Mouse (Mus musculus) cerebellum, adult 2 months (tissue): ENCODE results near the gene Rapgef6. TPM values are rescaled to one million over a fixed set of nuclear protein-coding genes. Genes with fewer than 3 reads are reported as not detected.

Experiments used
- DNase-seq, 2 experiments: peaks; one replicate each; pipeline ENCODE4 v3.0.0; 2021
- H3K27ac ChIP-seq: fragments of 200-500 bp; 2 replicates; pipeline ENCODE4 v1.5.1; 2012; ENCODE audit warnings: low read length, control low read depth, inconsistent platforms; ENCODE audit not compliant: insufficient read depth
- H3K27me3 ChIP-seq: fragments of 200-500 bp; 2 replicates; pipeline ENCODE4 v1.6.1; 2012; ENCODE audit warnings: inconsistent platforms, mild to moderate bottlenecking, low read length, moderate library complexity; ENCODE audit not compliant: control insufficient read depth, insufficient read depth
- H3K4me1 ChIP-seq: fragments of 200-500 bp; 2 replicates; pipeline ENCODE4 v1.6.1; 2011; ENCODE audit warnings: low read length; ENCODE audit not compliant: control insufficient read depth, insufficient read depth
- H3K4me3 ChIP-seq: fragments of 200-500 bp; replicated peaks from 2 replicates; pipeline ENCODE3; 2011; ENCODE audit warnings: mild to moderate bottlenecking, low read depth, low read length, control low read depth; ENCODE audit not compliant: insufficient read depth
- CTCF ChIP-seq: fragments of 200-500 bp; IDR thresholded peaks from 2 replicates; pipeline ENCODE4 v1.5.1; 2011; ENCODE audit warnings: low read depth, mild to moderate bottlenecking, control low read depth, low read length, moderate library complexity, borderline replicate concordance; ENCODE audit not compliant: insufficient read depth
- POLR2A ChIP-seq: fragments of 200-500 bp; IDR thresholded peaks from 2 replicates; pipeline ENCODE4 v1.6.1; 2011; ENCODE audit warnings: low read length, control low read depth, borderline replicate concordance; ENCODE audit not compliant: insufficient read depth
- whole genome bisulfite sequencing: fragments of 180-500 bp; shearing (Covaris S2); methylation state at CpG from one replicate; pipeline ENCODE4 v1.1.7; 2018; 5-methylcytosine and 5-hydroxymethylcytosine counted together
- polyA plus RNA-seq: library from polyadenylated mRNA; depleted of rRNA; stranded (reverse); fragments of >200 nt; gene quantifications from 2 replicates; pipeline ENCODE4 v1.2.3, GENCODE M21; 2012

Gene Rapgef6
- polyA plus RNA-seq, 1 experiment, result 24.2 TPM

GRCm38 (mm10) chr11:54675792-54676489 lies 153.3 kb downstream of the Rapgef6 start:
- Histone ChIP-seq H3K4me3 (no peak overlapping the region), H3K27me3 (no peaks in the 10 kb centered on the region), H3K4me1 (no peaks in the 10 kb centered on the region), H3K27ac (no peak overlapping the region)
- DNase-seq, result no peak
- 85% methylated on average over 2 of the region's 2 CpGs for WGBS
- no peak for TF ChIP-seq CTCF
- TF ChIP-seq POLR2A, result no peak

GRCm38 (mm10) chr11:54679141-54679540 lies 156.5 kb downstream of the Rapgef6 start:
- Histone ChIP-seq H3K4me1 (no peaks in the 10 kb centered on the region), H3K27me3 (no peaks in the 10 kb centered on the region), H3K27ac (no peak overlapping the region), H3K4me3 (no peak overlapping the region)
- DNase-seq, result no peak
- 92% methylated on average over 2 of the region's 2 CpGs for WGBS
- TF ChIP-seq CTCF, result no peak
- no peak for TF ChIP-seq POLR2A

GRCm38 (mm10) chr11:54684831-54685230 lies 162.2 kb downstream of the Rapgef6 start:
- no peak for TF ChIP-seq POLR2A
- no peak for TF ChIP-seq CTCF
- WGBS, result 75% methylated on average over 2 of the region's 2 CpGs
- Histone ChIP-seq H3K27me3 (no peaks in the 10 kb centered on the region), H3K4me3 (no peak overlapping the region), H3K27ac (no peak overlapping the region), H3K4me1 (no peaks in the 10 kb centered on the region)
- no peak for DNase-seq

GRCm38 (mm10) chr11:54690171-54690570 lies 167.5 kb downstream of the Rapgef6 start:
- Histone ChIP-seq H3K27me3 (no peaks in the 10 kb centered on the region), H3K4me3 (no peak overlapping the region), H3K27ac (no peak overlapping the region), H3K4me1 (no peaks in the 10 kb centered on the region)
- WGBS, result 88% methylated on average over 4 of the region's 4 CpGs
- DNase-seq, result no peak
- no peak for TF ChIP-seq POLR2A

- Histone ChIP-seq H3K4me1 (no peaks in the 10 kb centered on the region), H3K27me3 (no peaks in the 10 kb centered on the region), H3K27ac (no peak overlapping the region), H3K4me3 (no peak overlapping the region)
- no peak for DNase-seq
- 75% methylated on average over 4 of the region's 4 CpGs for WGBS
- TF ChIP-seq POLR2A (no peak), CTCF (no peak)
Measured at GRCm38 (mm10) chr11:54691179-54691578, 168.5 kb downstream of the Rapgef6 start.

- TF ChIP-seq POLR2A (no peak), CTCF (no peak)
- WGBS, result 37% methylated on average over 6 of the region's 6 CpGs
- DNase-seq, result no peak
- Histone ChIP-seq H3K4me3 (no peak overlapping the region), H3K27me3 (no peaks in the 10 kb centered on the region), H3K4me1 (no peaks in the 10 kb centered on the region), H3K27ac (no peak overlapping the region)
Measured at GRCm38 (mm10) chr11:54693696-54694095, 171.0 kb downstream of the Rapgef6 start.

- H3K4me3 ChIP-seq, result no peak overlapping the region
- DNase-seq, result no peak
- no peaks in the 10 kb centered on the region for H3K4me1 ChIP-seq
- H3K27me3 ChIP-seq, result no peaks in the 10 kb centered on the region
- TF ChIP-seq POLR2A (no peak), CTCF (no peak)
- 74% methylated on average over 8 of the region's 8 CpGs for WGBS
- no peak overlapping the region for H3K27ac ChIP-seq
Measured at GRCm38 (mm10) chr11:54694291-54694690, 171.6 kb downstream of the Rapgef6 start.

- H3K4me1 ChIP-seq, result no peaks in the 10 kb centered on the region
- H3K27me3 ChIP-seq, result no peaks in the 10 kb centered on the region
- WGBS, result 59% methylated on average over 4 of the region's 4 CpGs
- no peak overlapping the region for H3K4me3 ChIP-seq
- TF ChIP-seq POLR2A (no peak), CTCF (no peak)
- no peak overlapping the region for H3K27ac ChIP-seq
- peak; percentile 23 to 46 for DNase-seq
Measured at GRCm38 (mm10) chr11:54695951-54696350, 173.3 kb downstream of the Rapgef6 start.

- WGBS, result 67% methylated on average over 5 of the region's 5 CpGs
- H3K4me1 ChIP-seq, result no peaks in the 10 kb centered on the region
- no peak for TF ChIP-seq POLR2A
- no peak for TF ChIP-seq CTCF
- H3K27me3 ChIP-seq, result no peaks in the 10 kb centered on the region
- no peak overlapping the region for H3K27ac ChIP-seq
- H3K4me3 ChIP-seq, result no peak overlapping the region
- DNase-seq, result no peak
Measured at GRCm38 (mm10) chr11:54697611-54698010, 175.0 kb downstream of the Rapgef6 start.
